Mouse (Mus musculus) bone marrow, adult 2 months (tissue): ENCODE results near the gene Col23a1. TPM values are rescaled to one million over a fixed set of nuclear protein-coding genes. Genes with fewer than 3 reads are reported as not detected.

Source experiments
- H3K27ac ChIP-seq: fragments of 200-500 bp; 2 replicates; pipeline ENCODE4 v1.5.1; 2012; ENCODE audit warnings: low read depth, mild to moderate bottlenecking, control low read depth, inconsistent platforms, low read length; ENCODE audit not compliant: control insufficient read depth, poor library complexity, insufficient read depth
- H3K4me1 ChIP-seq: fragments of 200-500 bp; 2 replicates; pipeline ENCODE4 v1.6.1; 2011; ENCODE audit warnings: low read length; ENCODE audit not compliant: control insufficient read depth, insufficient read depth
- H3K4me3 ChIP-seq: fragments of 200-500 bp; replicated peaks from 2 replicates; pipeline ENCODE3; 2011; ENCODE audit warnings: mild to moderate bottlenecking, low read depth, low read length, control low read depth; ENCODE audit not compliant: control insufficient read depth
- CTCF ChIP-seq: fragments of 200-500 bp; IDR thresholded peaks from 2 replicates; pipeline ENCODE4 v1.5.1; 2011; ENCODE audit warnings: low read length, control low read depth; ENCODE audit not compliant: control insufficient read depth, insufficient read depth
- POLR2A ChIP-seq: fragments of 200-500 bp; IDR thresholded peaks from 2 replicates; pipeline ENCODE4 v1.6.1; 2011; ENCODE audit warnings: low read depth, mild to moderate bottlenecking, control low read depth, low read length, borderline replicate concordance; ENCODE audit not compliant: control insufficient read depth
- WGBS: fragments of 180-500 bp; shearing (Covaris S2); methylation state at CpG from one replicate; pipeline ENCODE4 v1.1.7; 2018; 5-methylcytosine and 5-hydroxymethylcytosine counted together
- polyA plus RNA-seq: library from polyadenylated mRNA; stranded (reverse); fragments of >200 nt; gene quantifications from 2 replicates; pipeline ENCODE4 v1.2.4, GENCODE M21; 2011; ENCODE audit warnings: low replicate concordance; ENCODE audit not compliant: missing spikeins, insufficient read depth, insufficient read length

Col23a1 gene
- polyA plus RNA-seq, 1 experiment: not detected

DNA sequence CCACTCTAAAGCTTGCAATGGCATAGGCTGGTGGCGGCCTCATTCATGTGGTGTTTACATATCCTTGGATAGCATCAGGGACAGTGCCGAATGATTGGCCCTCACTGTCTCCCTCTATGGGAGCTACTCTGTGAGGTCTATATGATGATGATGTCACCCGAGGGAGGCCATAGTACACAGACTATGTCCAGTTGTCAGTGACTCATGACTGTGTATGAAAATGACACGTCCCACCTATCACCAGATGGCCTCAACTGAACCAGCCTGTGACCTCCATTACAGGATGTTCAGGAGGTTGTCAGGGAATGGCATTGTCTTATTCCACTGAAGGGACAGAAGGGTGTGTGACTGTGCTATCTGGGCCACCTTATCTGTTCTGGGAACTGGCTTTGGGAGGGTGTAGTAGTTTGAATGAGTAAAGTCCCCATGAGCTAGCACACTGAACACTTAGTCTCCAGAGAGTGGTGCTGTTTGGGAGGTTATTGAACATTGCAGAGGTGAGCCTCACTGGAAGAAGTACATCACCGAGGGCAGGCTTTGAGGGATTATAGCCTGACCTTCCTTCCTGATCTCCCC, 115.2 kb downstream of the Col23a1 start:
- no peak overlapping the region for H3K4me3 ChIP-seq
- no peak overlapping the region for H3K27ac ChIP-seq
- TF ChIP-seq POLR2A (no peak), CTCF (no peak)
- no peaks in the 10 kb centered on the region for H3K4me1 ChIP-seq
- 74% methylated on average over 5 of the region's 5 CpGs for WGBS

DNA sequence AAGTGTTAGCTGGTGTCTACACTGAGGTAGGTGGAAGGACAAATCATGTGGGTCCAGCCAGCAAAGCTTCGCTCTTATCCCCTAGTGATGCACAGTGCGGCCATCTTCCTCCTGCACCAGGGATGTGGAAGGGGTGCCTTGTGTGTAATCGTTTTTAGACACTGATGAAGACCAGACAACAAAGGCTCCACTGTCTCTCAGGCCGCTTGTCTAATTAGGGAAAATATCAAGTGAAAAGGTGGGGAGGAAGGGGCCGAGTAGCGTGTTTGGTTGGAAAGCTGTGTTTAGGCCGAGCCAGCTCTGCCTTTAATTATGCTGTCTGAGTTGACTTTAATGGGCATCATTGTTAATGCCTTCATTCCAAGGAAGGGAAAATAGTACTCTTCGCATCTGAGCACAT, 116.8 kb downstream of the Col23a1 start:
- Histone ChIP-seq H3K4me3 (no peak overlapping the region), H3K4me1 (no peaks in the 10 kb centered on the region), H3K27ac (no peak overlapping the region)
- 80% methylated on average over 8 of the region's 8 CpGs for WGBS
- TF ChIP-seq POLR2A (no peak), CTCF (no peak)

DNA sequence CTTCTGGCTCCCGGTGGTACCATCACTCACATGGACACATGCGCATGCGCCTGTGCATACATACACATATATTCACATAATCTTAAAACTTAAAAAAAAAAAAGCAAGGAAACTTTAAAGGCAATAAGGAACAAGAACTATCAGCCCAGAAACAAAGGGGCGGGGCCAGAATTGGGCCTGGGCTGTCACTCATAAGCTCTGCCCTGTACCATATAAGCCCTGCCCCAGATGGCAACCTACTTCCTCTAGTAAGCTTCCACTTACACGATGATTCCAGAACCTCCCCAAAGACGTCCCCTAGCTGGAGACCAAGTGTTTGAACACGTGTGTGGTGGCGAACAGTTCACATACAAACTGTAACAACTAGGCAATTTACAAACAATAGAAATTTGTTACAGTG, 117.6 kb downstream of the Col23a1 start:
- no peak overlapping the region for H3K27ac ChIP-seq
- H3K4me1 ChIP-seq: no peaks in the 10 kb centered on the region
- 62% methylated on average over 8 of the region's 8 CpGs for WGBS
- TF ChIP-seq CTCF (no peak), POLR2A (no peak)
- H3K4me3 ChIP-seq: no peak overlapping the region

DNA sequence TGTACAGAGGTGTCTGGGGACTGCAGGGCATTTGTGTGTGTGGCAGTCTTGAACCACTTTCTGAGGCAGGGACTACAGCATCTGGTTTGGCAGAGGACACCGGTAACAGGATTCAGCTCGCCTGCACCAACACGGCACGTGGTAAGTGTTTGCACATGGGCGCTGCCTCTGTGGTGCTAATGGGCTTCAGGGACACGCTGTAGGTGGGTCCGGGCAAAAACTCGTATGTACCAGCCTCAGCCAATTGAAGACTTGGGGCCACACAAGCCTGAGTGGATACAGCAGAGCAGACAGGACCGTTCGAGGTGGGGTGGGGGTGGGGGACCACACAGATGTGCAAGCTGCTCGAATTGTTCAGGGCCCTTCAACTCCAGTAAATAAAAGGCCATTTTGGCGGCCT, 121.1 kb downstream of the Col23a1 start:
- TF ChIP-seq CTCF: no peak
- TF ChIP-seq POLR2A: no peak
- H3K27ac ChIP-seq: no peak overlapping the region
- H3K4me3 ChIP-seq: no peak overlapping the region
- no peaks in the 10 kb centered on the region for H3K4me1 ChIP-seq
- WGBS: 79% methylated on average over 12 of the region's 12 CpGs

DNA sequence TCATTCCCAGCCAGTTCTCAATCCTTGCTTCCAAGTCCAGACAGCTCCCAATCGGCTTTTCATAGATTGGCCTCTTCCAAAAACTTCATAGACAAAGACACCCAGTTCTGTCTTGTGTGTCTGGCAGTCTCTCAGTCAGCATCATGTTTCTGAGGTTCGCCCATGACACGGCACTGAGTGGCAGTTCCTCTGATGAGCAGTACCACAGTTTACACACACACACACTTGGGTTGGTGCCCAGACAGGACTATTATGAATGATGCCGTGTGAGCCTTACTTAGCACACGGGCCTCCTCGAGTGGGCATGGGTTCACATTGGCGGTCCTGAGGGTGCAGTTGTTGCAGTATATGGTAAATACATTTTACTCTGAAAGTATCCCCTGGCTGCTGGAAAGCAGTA, 124.8 kb downstream of the Col23a1 start:
- H3K4me3 ChIP-seq: no peak overlapping the region
- WGBS: 76% methylated on average over 7 of the region's 7 CpGs
- no peaks in the 10 kb centered on the region for H3K4me1 ChIP-seq
- TF ChIP-seq POLR2A (no peak), CTCF (no peak)
- no peak overlapping the region for H3K27ac ChIP-seq

DNA sequence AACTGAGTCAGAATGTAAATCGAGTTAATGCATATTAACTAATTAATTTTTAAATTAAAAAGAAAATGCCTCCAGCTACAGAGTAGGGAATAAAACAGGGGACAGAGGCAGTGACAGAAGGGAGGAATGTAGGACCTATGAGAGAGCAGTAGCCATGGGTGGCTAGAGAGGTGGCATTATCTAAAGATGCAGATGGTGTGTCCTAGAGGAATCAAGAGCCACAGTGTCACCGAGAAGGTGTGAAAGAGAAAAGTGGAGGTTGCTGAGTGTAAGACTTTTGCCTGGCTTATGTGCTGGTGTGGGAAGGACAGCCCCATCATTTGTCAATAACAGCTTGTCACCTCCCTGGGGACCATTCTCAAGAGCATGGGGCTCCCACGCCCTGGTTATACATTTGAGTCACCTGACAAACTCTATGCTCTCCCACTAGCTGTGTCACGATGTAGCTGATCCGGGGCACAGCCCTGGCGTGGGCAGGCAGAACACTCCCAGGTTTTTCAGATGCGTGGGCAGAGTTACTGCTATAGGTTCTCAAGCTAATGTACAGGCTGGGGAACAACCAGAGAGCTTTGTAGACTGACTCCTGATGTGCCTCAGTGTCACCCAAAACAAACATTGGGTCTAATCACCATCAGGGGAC, 125.4 kb downstream of the Col23a1 start:
- TF ChIP-seq POLR2A (no peak), CTCF (no peak)
- no peak overlapping the region for H3K4me3 ChIP-seq
- no peak overlapping the region for H3K27ac ChIP-seq
- no peaks in the 10 kb centered on the region for H3K4me1 ChIP-seq
- 75% methylated on average over 7 of the region's 7 CpGs for WGBS

DNA sequence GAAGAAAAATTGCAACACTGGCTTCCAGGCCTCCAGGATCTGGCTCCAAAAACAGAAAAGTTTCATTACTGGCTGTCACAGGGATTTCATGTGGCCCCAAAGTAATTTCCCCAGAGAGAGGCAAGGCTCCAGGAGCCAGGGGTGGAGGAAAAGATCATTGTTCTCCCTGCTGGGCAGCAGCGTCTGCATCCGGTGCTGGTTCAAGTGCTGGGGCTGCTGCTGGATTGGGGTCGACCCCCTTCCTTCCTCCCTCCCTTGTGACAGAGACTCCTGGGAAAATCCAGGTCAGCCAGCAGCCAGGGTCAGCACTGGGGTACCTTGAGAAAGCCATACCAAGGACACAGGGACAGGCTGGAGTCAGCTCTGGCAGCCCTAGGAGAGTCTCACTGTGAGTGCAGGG, 129.1 kb downstream of the Col23a1 start:
- H3K27ac ChIP-seq: no peak overlapping the region
- H3K4me3 ChIP-seq: no peak overlapping the region
- WGBS: 37% methylated on average over 3 of the region's 3 CpGs
- TF ChIP-seq POLR2A: no peak
- no peak for TF ChIP-seq CTCF
- no peaks in the 10 kb centered on the region for H3K4me1 ChIP-seq

DNA sequence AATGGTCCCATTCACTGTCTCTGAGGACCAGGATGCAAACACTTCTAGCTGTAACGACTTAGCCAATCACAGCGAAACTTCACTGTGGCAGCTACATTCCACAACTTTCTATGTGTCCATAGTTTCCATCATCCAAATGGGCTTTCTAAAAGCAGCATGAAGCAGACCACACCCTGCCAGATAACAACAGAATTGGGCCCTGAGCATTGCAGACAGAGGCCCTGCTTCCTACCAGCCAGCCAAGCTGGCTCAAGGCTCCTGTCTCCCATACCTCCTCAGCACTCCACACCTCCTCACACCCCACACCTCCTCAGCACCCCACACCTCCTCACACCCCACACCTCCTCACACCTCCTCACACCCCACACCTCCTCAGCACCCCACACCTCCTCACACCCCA, 132.2 kb downstream of the Col23a1 start:
- TF ChIP-seq POLR2A (no peak), CTCF (no peak)
- H3K27ac ChIP-seq: no peak overlapping the region
- 89% methylated on average over 2 of the region's 2 CpGs for WGBS
- no peaks in the 10 kb centered on the region for H3K4me1 ChIP-seq
- no peak overlapping the region for H3K4me3 ChIP-seq

DNA sequence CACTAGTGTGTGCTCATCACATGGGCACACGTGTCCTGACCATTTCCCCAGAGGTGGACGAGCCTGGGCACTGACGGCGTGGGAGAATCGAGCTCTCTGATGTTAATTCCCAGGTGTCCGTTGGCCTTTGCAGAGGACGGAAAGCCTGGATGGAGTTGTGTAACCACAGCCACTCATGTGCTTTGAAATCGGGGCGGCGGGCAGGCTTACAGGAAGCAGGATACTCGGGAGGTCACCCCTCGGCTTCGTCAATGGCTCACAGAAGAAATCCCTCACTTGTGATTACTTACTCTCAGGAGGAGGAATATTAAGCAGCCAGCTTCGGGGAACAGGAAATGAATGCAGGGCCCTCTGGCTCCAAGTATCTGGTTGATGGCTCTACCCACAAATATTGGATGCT, 133.0 kb downstream of the Col23a1 start:
- WGBS: 64% methylated on average over 14 of the region's 14 CpGs
- Histone ChIP-seq H3K4me1 (no peaks in the 10 kb centered on the region), H3K4me3 (no peak overlapping the region), H3K27ac (no peak overlapping the region)
- TF ChIP-seq POLR2A (no peak), CTCF (no peak)
